Mouse (Mus musculus): ENCODE results near the gene Frmd6.

Frmd6 gene

DNA sequence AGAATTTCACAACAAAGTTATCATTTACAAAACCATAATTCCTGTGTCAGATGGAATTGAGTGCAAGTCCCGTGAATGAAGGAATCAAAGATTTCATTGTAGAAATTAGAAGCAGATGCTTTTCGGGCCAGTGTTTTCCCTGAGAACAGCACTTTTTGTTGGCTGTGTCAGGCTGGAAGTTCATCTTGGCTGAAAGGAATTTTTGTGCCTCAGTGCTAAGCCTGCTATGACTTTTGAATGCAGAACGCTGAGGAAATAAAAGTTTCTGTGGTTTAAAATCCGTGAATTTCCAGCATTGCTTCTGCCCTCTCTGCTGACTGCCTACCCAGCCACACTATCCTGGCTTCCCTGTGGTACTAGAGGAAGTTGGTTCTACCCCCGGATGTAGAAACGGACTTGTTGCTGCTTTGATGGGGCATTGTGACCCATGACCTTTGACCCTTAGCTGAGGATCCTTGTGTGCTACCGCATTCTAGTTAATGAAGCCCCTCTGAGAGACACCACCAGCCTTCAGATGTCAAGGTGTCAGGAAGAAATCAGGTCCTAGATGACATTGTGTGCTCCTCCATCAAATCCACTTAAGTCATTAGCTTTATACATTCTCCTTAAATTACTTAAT lies 26.1 kb downstream of the Frmd6 start:
- peak; percentile 69 for DNase-seq (ENCODE audit: low read depth, low spot score)

- no peak for DNase-seq (ENCODE audit: low read depth, low spot score)
Observed at GRCm38 (mm10) chr12:70853026-70853425, 27.7 kb downstream of the Frmd6 start.

DNA sequence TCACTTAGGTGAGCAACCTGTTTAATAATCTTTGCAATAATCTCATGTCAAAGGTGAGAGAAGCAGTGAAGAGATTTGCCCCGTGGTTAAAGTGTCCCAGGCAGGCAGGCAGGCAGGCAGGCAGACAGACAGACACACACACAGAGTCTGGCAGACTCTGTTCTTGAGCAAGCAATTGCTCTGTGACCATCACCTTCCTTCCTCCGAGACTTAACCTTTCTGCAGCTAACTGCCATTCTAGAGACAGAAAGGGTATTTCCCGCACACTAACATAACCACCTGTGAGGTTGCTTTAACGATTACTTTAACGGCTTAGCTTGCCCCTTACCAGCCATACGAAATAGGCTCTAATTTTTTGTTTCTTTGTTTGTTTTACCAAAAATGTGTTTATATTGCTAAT lies 30.4 kb downstream of the Frmd6 start:
- DNase-seq (ENCODE audit: low read depth, low spot score): no peak

DNA sequence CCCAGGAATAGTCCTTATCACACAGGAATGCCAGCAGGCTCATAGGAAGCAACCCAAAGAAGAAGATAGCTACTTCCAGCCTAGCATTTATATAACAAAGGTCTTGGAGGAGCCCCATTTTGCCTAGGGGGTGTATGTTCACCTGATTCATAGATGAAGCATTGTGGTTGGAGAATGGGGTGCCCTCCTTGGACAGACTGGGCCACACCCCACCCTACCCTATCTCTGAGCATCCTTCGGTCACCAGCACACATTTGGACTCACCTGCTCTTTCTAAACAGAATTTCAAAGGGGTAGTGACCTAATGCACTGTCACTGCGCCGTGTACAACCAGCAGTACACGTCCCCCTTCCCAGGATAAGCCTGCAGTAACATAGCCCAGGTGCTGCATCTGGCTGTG lies 31.5 kb downstream of the Frmd6 start:
- no peak for DNase-seq (ENCODE audit: low read depth, low spot score)

DNA sequence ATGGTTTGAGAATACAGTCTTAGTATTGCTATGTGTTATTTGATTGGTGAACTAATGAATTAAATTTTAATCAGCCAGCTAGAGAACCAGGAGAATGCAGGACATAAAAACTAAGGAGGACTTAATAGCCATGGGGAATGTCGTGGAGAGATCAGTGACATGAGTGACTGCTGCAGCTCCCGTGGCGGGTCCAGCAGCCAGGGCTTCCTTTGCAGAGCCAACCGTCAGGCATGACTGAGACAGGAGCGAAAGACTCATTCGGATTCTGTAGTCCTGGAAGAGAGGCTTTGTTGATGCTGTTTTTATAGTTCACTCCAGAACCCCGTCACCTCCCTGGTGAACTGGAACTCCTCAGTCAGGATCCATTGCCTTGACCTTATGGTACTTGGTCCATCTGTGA lies 38.0 kb downstream of the Frmd6 start:
- no peak for DNase-seq (ENCODE audit: low read depth, low spot score)

- no peak for DNase-seq (ENCODE audit: low read depth, low spot score)
Observed at GRCm38 (mm10) chr12:70867780-70868179, 42.5 kb downstream of the Frmd6 start.

- DNase-seq (ENCODE audit: low read depth, low spot score): no peak
Observed at GRCm38 (mm10) chr12:70868190-70868987, 43.1 kb downstream of the Frmd6 start.

DNA sequence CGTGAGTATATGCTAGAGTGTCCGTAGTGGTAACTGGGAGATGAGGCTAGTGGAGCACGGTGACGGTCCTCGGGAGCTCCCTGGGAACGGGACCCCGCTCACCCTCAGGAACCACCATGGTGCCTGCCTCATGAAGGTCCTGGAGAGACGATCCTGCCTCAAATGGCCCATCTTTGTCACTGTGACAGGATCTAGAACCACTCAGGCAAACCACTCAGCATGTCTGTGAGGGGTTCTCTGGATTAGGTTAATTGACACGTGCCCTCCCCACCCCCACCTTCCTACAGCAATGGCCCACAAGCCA lies 43.6 kb downstream of the Frmd6 start:
- DNase-seq (ENCODE audit: low read depth, low spot score): no peak

DNA sequence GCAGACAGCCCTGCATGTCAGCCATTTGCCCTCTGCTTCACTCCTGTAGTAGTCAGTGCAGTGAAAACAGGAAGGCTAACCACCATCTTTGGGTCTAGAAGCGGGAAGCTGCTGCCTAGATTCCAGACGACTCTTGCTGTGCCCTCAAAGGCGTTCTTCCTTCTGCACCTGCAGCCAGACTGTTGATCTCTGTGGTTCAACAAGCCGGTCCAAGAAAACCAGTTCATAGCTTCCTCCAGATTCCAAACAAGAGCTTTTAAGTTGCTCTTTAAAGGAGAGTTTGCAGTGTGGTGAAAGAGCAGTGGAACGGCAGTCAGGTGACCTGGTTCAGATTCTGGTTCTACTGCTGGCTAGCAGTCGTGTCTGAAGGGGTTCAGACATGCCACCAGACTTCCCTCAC lies 48.2 kb downstream of the Frmd6 start:
- no peak for DNase-seq (ENCODE audit: low read depth, low spot score)

- no peak for DNase-seq (ENCODE audit: low read depth, low spot score)
Observed at GRCm38 (mm10) chr12:70876270-70876998, 51.1 kb downstream of the Frmd6 start.

- no peak for DNase-seq (ENCODE audit: low read depth, low spot score)
Observed at GRCm38 (mm10) chr12:70877926-70878710, 52.8 kb downstream of the Frmd6 start.

- no peak for DNase-seq (ENCODE audit: low read depth, low spot score)
Observed at GRCm38 (mm10) chr12:70880396-70880975, 55.2 kb downstream of the Frmd6 start.

DNA sequence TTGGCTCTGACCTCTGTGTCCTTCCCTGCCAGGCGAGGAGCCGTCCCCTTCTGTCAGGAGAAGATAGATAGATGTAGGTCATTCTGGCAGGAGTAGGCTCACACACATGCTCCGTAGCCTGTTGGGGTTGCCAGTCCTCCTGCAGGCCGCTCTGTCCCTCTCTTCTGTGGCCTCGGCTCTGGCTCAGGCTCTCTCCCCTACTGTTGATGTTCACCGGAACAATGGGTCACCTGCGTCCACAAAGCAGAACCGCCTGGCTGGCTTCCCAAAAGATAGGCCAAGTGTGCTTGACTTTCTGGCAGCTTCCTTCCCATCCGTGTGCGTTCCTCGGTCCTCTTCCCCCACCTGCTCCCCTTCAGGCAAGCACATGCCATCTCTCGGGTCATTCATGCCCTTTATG lies 56.0 kb downstream of the Frmd6 start:
- DNase-seq (ENCODE audit: low read depth, low spot score): no peak

GRCm38 (mm10) chr12:70881854-70882253 lies 56.5 kb downstream of the Frmd6 start:
- no peak for DNase-seq (ENCODE audit: low read depth, low spot score)

- no peak for DNase-seq (ENCODE audit: low read depth, low spot score)
Observed at GRCm38 (mm10) chr12:70883141-70883540, 57.8 kb downstream of the Frmd6 start.

- DNase-seq (ENCODE audit: low read depth, low spot score): peak; percentile 36
Observed at GRCm38 (mm10) chr12:70884113-70884512, 58.8 kb downstream of the Frmd6 start.

GRCm38 (mm10) chr12:70884973-70885372 lies 59.7 kb downstream of the Frmd6 start:
- DNase-seq (ENCODE audit: low read depth, low spot score): peak; percentile 74

DNA sequence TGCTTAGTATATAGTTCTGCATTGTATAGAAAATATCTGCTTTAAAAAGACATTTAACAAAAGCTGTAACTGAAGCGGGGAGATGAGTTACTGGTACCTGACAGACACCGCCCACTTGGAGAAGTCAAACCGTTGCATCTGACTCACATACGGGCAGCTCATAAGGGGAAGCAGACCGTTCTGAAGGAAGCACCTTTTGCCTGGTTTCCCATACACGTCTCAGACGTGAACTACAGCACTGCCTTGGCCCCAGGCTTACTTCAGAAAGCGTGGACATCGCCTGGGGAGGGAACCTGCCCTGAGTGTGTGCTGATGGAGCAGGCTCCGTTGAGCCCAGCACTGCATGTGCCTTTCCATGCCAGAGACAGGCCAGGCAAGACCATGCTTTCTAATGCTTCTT lies 60.3 kb downstream of the Frmd6 start:
- DNase-seq (ENCODE audit: low read depth, low spot score): no peak

DNA sequence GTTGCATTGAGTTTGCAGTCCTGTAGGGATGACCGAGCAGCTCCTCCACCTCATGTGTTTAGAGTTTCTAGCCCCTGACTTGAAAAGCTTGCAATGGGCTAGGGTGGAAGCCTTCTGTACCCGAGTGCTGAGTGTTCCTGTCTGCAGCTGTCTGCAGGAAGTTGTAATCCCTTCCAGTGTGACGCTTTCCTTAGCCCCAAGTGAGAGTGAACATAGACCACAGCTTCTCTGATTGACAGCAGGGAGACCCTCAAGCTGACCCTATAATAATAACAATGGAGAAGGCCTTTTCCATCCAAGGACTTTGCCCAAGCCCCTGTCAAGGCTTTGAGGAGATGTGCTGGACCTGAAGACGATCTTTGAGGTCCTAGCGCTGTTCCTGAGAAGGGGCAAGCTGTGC lies 65.1 kb downstream of the Frmd6 start:
- no peak for DNase-seq (ENCODE audit: low read depth, low spot score)

- peak; percentile 64 for DNase-seq (ENCODE audit: low read depth, low spot score)
Observed at GRCm38 (mm10) chr12:70890874-70891470, 65.7 kb downstream of the Frmd6 start.

DNA sequence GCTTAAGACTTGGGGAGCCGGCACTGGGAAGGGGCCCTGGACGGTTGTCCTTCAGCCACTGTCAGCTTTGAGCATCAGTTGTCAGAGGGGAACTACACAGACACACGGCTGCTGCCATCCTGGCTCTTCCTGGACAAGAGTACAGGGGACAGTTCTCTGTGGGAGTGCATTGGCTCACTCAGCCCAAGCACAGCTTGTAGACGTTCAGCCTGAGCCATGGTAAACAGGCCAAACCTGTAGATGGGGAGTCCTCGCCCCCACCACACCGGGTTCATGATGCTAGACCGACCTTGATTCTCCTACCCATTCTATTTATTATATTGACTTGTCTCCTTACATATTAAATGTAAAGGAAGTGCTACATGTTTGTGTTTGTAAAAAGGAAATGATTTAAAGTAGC lies 70.0 kb downstream of the Frmd6 start:
- DNase-seq (ENCODE audit: low read depth, low spot score): no peak
